Comparison of ENCODE assay signal across 14 mouse cellular contexts in the genomic region with DNA sequence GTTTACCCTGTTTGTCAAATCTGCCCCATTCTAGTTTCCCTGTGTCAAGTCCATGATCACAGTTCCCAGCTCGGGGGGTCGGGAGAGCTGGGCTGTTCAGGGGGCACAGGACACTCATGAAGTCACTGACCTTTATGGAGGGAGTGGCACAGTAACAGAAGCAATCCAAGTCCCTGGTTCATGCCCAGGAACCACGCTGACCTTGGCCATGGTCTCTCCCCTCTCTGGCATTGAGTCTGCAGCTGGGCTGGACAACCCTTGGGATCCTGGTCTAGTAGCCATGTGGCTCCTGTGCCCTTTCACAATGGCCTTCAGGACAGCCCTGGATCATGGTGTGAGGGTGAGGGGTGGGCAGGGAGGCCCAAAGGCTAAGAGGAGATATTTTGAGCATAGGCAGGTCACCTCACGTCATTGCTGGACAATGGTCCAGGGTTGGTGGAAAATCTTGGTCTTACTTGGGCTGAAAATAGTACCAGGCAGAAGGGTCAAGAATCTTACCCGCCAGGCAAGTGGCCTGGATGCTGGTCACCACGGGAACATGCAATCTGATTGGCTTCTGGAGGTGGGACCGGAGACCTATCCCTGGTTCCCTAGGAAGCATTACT.
"Had no signal": no experiment of that assay in that cellular context is flagged by ENCODE, and none has a peak within 500 bp of the region (broad histone marks: within the 10 kb centered on the region; RNA-seq: fewer than 3 reads in every experiment).

No protein-coding gene starts in this region.

- ATAC-seq: liver, embryonic 12.5 days had no signal

- H3K36me3 ChIP-seq: limb, embryonic 13.5 days; liver, embryonic 12.5 days; midbrain, embryonic 10.5 days; neural tube, embryonic 15.5 days had no signal

- H3K4me2 ChIP-seq: limb, embryonic 13.5 days; liver, embryonic 12.5 days; lung, embryonic 14.5 days; neural tube, embryonic 15.5 days had no signal

- DNase-seq: kidney, postnatal 14 days; left cerebral cortex, postnatal 4 days; lung, embryonic 14.5 days; lung, postnatal 10 days; lung, postnatal 4 days; midbrain, embryonic 14.5 days; retina, postnatal 1 day; right cerebral cortex, postnatal 4 days; thymus, postnatal 36 days had no signal

- H3K9ac ChIP-seq: limb, embryonic 13.5 days; liver, embryonic 12.5 days; lung, embryonic 14.5 days; neural tube, embryonic 15.5 days had no signal

- H3K4me3 ChIP-seq: limb, embryonic 13.5 days; liver, embryonic 12.5 days; midbrain, embryonic 10.5 days; myocyte; neural tube, embryonic 15.5 days had no signal

- H3K4me1 ChIP-seq: limb, embryonic 13.5 days had no signal

- H3K27ac ChIP-seq: limb, embryonic 13.5 days; liver, embryonic 12.5 days; midbrain, embryonic 10.5 days; neural tube, embryonic 15.5 days had no signal

- H3K27me3 ChIP-seq: limb, embryonic 13.5 days; liver, embryonic 12.5 days; neural tube, embryonic 15.5 days had no signal

- H3K9me3 ChIP-seq: limb, embryonic 13.5 days; liver, embryonic 12.5 days; midbrain, embryonic 10.5 days; neural tube, embryonic 15.5 days had no signal
